Mouse (Mus musculus) kidney, embryonic 15.5 days (tissue): ENCODE measurements around the gene Dpm2. TPM values are rescaled to one million over a fixed set of nuclear protein-coding genes. Genes with fewer than 3 reads are reported as not detected.

ENCODE experiments used
- ATAC-seq: fragments of 200-750 bp; cut with Nextera tagmentation; replicated peaks from 2 replicates; pipeline ENCODE4 v1.8.0; 2017; ENCODE audit warnings: moderate TSS enrichment; ENCODE audit not compliant: low FRiP score
- H3K27ac ChIP-seq: fragments of 300-500 bp; sonication (generic); 2 replicates; pipeline ENCODE4 v1.5.1; 2015; ENCODE audit warnings: mild to moderate bottlenecking, inconsistent platforms
- H3K27me3 ChIP-seq: fragments of 300-500 bp; sonication (generic); 2 replicates; pipeline ENCODE4 v1.6.1; 2015; ENCODE audit warnings: inconsistent platforms
- H3K36me3 ChIP-seq: fragments of 300-500 bp; sonication (generic); 2 replicates; pipeline ENCODE4 v1.6.1; 2015; ENCODE audit warnings: inconsistent platforms
- H3K4me1 ChIP-seq: fragments of 300-500 bp; sonication (generic); 2 replicates; pipeline ENCODE4 v1.6.1; 2015; ENCODE audit warnings: inconsistent platforms
- H3K4me2 ChIP-seq: fragments of 300-500 bp; sonication (generic); 2 replicates; pipeline ENCODE4 v1.6.1; 2015; ENCODE audit warnings: moderate library complexity, mild to moderate bottlenecking, inconsistent platforms
- H3K4me3 ChIP-seq: fragments of 300-500 bp; sonication (generic); replicated peaks from 2 replicates; pipeline ENCODE4 v1.5.1; 2015; ENCODE audit warnings: mild to moderate bottlenecking, inconsistent platforms
- H3K9ac ChIP-seq: fragments of 300-500 bp; sonication (generic); 2 replicates; pipeline ENCODE4 v1.6.1; 2015; ENCODE audit warnings: mild to moderate bottlenecking, inconsistent platforms
- H3K9me3 ChIP-seq: fragments of 300-500 bp; sonication (generic); replicated peaks from 2 replicates; pipeline ENCODE4 v1.6.1; 2016; ENCODE audit warnings: inconsistent platforms
- WGBS: fragments of 180-500 bp; shearing (Covaris S2); methylation state at CpG from one replicate; pipeline ENCODE4 v1.1.7; 2015; ENCODE audit warnings: mixed read lengths; 5-methylcytosine and 5-hydroxymethylcytosine counted together
- polyA plus RNA-seq: library from polyadenylated mRNA; unstranded; fragments of >200 nt; fragmentation: Nextera tagmentation; extraction: Ambion mirVana; gene quantifications from 2 replicates; pipeline ENCODE4 v1.2.1, GENCODE M21; 2015

Dpm2 gene
- polyA plus RNA-seq, 1 experiment from 2014 or later: 107 TPM

GRCm38 (mm10) chr2:32607262-32607947, 36.7 kb downstream of the Dpm2 start:
- Histone ChIP-seq H3K9ac (peak overlapping the region; percentile 76), H3K4me3 (peak overlapping the region; percentile 79), H3K9me3 (no peaks in the 10 kb centered on the region), H3K4me2 (peak overlapping the region; percentile 98), H3K27ac (peak overlapping the region; percentile 84), H3K36me3 (peaks cover 5% of the 10 kb centered on the region; the same call in 1 of the 2 replicates), H3K27me3 (no peaks in the 10 kb centered on the region), H3K4me1 (peaks cover 49% of the 10 kb centered on the region)
- WGBS: 5% methylated on average over 34 of the region's 34 CpGs
- ATAC-seq: peak; percentile 35

GRCm38 (mm10) chr2:32608141-32608777, 37.6 kb downstream of the Dpm2 start:
- Histone ChIP-seq H3K4me3 (peak overlapping the region; percentile 79), H3K9me3 (no peaks in the 10 kb centered on the region), H3K4me1 (peaks cover 46% of the 10 kb centered on the region), H3K27me3 (no peaks in the 10 kb centered on the region), H3K4me2 (peak overlapping the region; percentile 98), H3K36me3 (peaks cover 13% of the 10 kb centered on the region), H3K27ac (peak overlapping the region; percentile 84), H3K9ac (0 out of 2 replicates have a peak overlapping the region, but pooled peaks have one; percentile 11)
- 5% methylated on average over 25 of the region's 25 CpGs for WGBS
- peak; percentile 61 for ATAC-seq

- H3K4me2 ChIP-seq: peak overlapping the region; percentile 98
- H3K27ac ChIP-seq: peak overlapping the region; percentile 84
- peak overlapping the region; percentile 79 for H3K4me3 ChIP-seq
- H3K36me3 ChIP-seq: peaks cover 16% of the 10 kb centered on the region
- ATAC-seq: peak; percentile 21; the same call in 1 of the 2 replicates
- 39% methylated on average over 18 of the region's 18 CpGs for WGBS
- peaks cover 46% of the 10 kb centered on the region for H3K4me1 ChIP-seq
- H3K9ac ChIP-seq: 0 out of 2 replicates have a peak overlapping the region, but pooled peaks have one; percentile 11
- no peaks in the 10 kb centered on the region for H3K27me3 ChIP-seq
- no peaks in the 10 kb centered on the region for H3K9me3 ChIP-seq
Observed at GRCm38 (mm10) chr2:32608778-32609435, 38.2 kb downstream of the Dpm2 start.

- Histone ChIP-seq H3K4me3 (peak overlapping the region; percentile 49), H3K4me1 (peaks cover 46% of the 10 kb centered on the region), H3K27me3 (no peaks in the 10 kb centered on the region), H3K9me3 (no peaks in the 10 kb centered on the region), H3K27ac (peak overlapping the region; percentile 30), H3K4me2 (peak overlapping the region; percentile 70), H3K36me3 (peaks cover 28% of the 10 kb centered on the region), H3K9ac (no peak overlapping the region; the same call in 1 of the 2 replicates)
- ATAC-seq: no peak
- 17% methylated on average over 23 of the region's 23 CpGs for WGBS
Observed at GRCm38 (mm10) chr2:32610610-32611229, 40.1 kb downstream of the Dpm2 start.

- Histone ChIP-seq H3K27ac (no peak overlapping the region), H3K9me3 (0 out of 2 replicates have a peak, but pooled peaks cover under 1% of the 10 kb centered on the region), H3K27me3 (no peaks in the 10 kb centered on the region), H3K4me3 (no peak overlapping the region), H3K9ac (no peak overlapping the region), H3K4me1 (peaks cover 36% of the 10 kb centered on the region), H3K36me3 (peaks cover 41% of the 10 kb centered on the region), H3K4me2 (no peak overlapping the region)
- WGBS: 75% methylated on average over 26 of the region's 26 CpGs
- ATAC-seq: no peak
Observed at GRCm38 (mm10) chr2:32612274-32612673, 41.6 kb downstream of the Dpm2 start.

GRCm38 (mm10) chr2:32617109-32617508, 46.5 kb downstream of the Dpm2 start:
- no peak overlapping the region for H3K27ac ChIP-seq
- no peak for ATAC-seq
- peaks cover 48% of the 10 kb centered on the region for H3K36me3 ChIP-seq
- H3K9me3 ChIP-seq: peaks cover 4% of the 10 kb centered on the region; the same call in 1 of the 2 replicates
- no peak overlapping the region for H3K4me2 ChIP-seq
- H3K27me3 ChIP-seq: no peaks in the 10 kb centered on the region
- no peak overlapping the region for H3K4me3 ChIP-seq
- no peak overlapping the region for H3K9ac ChIP-seq
- 95% methylated on average over 1 of the region's 1 CpGs for WGBS
- peaks cover 42% of the 10 kb centered on the region for H3K4me1 ChIP-seq

- H3K4me2 ChIP-seq: no peak overlapping the region
- H3K27ac ChIP-seq: no peak overlapping the region
- no peak overlapping the region for H3K9ac ChIP-seq
- H3K4me3 ChIP-seq: no peak overlapping the region
- peaks cover 43% of the 10 kb centered on the region for H3K36me3 ChIP-seq
- peaks cover 44% of the 10 kb centered on the region for H3K4me1 ChIP-seq
- ATAC-seq: no peak
- peaks cover 4% of the 10 kb centered on the region; the same call in 1 of the 2 replicates for H3K9me3 ChIP-seq
- 93% methylated on average over 4 of the region's 4 CpGs for WGBS
- H3K27me3 ChIP-seq: no peaks in the 10 kb centered on the region
Observed at GRCm38 (mm10) chr2:32617601-32618000, 46.9 kb downstream of the Dpm2 start.

GRCm38 (mm10) chr2:32618051-32618450, 47.4 kb downstream of the Dpm2 start:
- Histone ChIP-seq H3K4me3 (no peak overlapping the region), H3K27me3 (no peaks in the 10 kb centered on the region), H3K4me2 (no peak overlapping the region), H3K36me3 (peaks cover 40% of the 10 kb centered on the region), H3K27ac (no peak overlapping the region), H3K4me1 (peaks cover 44% of the 10 kb centered on the region), H3K9me3 (peaks cover 4% of the 10 kb centered on the region; the same call in 1 of the 2 replicates), H3K9ac (no peak overlapping the region)
- 60% methylated on average over 9 of the region's 9 CpGs for WGBS
- no peak for ATAC-seq

GRCm38 (mm10) chr2:32620682-32621516, 50.2 kb downstream of the Dpm2 start:
- WGBS: 9% methylated on average over 4 of the region's 4 CpGs
- Histone ChIP-seq H3K9ac (0 out of 2 replicates have a peak overlapping the region, but pooled peaks have one; percentile 15), H3K4me1 (peaks cover 64% of the 10 kb centered on the region)

GRCm38 (mm10) chr2:32621517-32621859, 50.8 kb downstream of the Dpm2 start, which contains the start of gene Ak1:
Gene Ak1 (plus strand): TSS chr2:32621758.
- 0 out of 2 replicates have a peak, but pooled peaks have one; percentile 4 for ATAC-seq
- 20% methylated on average over 7 of the region's 7 CpGs for WGBS
- H3K4me1 ChIP-seq: peaks cover 69% of the 10 kb centered on the region
- H3K4me2 ChIP-seq: peak within 1 kb of the TSS; percentile 34
- peak within 1 kb of the TSS; percentile 92 for H3K27ac ChIP-seq
- peaks cover 16% of the 10 kb centered on the region for H3K36me3 ChIP-seq
- 0 out of 2 replicates have a peak within 1 kb of the TSS, but pooled peaks have one; percentile 15 for H3K9ac ChIP-seq
- H3K4me3 ChIP-seq: no peak within 1 kb of the TSS
- H3K27me3 ChIP-seq: no peaks in the 10 kb centered on the region
- peaks cover 4% of the 10 kb centered on the region; the same call in 1 of the 2 replicates for H3K9me3 ChIP-seq

More at GRCm38 (mm10) chr2:32620682-32621516, 50.2 kb downstream of the Dpm2 start:
- Histone ChIP-seq H3K4me3 (no peak overlapping the region), H3K9me3 (peaks cover 4% of the 10 kb centered on the region; the same call in 1 of the 2 replicates), H3K36me3 (peaks cover 21% of the 10 kb centered on the region), H3K27me3 (no peaks in the 10 kb centered on the region), H3K4me2 (peak overlapping the region; percentile 34; the same call in 1 of the 2 replicates), H3K27ac (peak overlapping the region; percentile 92)
- peak; percentile 65 for ATAC-seq
